Mouse (Mus musculus): Measurements from ENCODE around the gene 4931406P16Rik.
"Not testable (repeated sequence)": the region's sequence is repeated elsewhere in the genome, so short reads cannot be mapped to it uniquely, and the experiment has no call there.

4931406P16Rik gene

GRCm38 (mm10) chr7:34208027-34208745 is 105.2 kb downstream of the 4931406P16Rik start:
- DNase-seq (ENCODE audit: low spot score): no peak

GRCm38 (mm10) chr7:34206331-34206730 is 107.0 kb downstream of the 4931406P16Rik start:
- DNase-seq (ENCODE audit: low spot score): no peak

GRCm38 (mm10) chr7:34202147-34202546 is 111.2 kb downstream of the 4931406P16Rik start:
- not testable (repeated sequence) for DNase-seq (ENCODE audit: low spot score)

DNA sequence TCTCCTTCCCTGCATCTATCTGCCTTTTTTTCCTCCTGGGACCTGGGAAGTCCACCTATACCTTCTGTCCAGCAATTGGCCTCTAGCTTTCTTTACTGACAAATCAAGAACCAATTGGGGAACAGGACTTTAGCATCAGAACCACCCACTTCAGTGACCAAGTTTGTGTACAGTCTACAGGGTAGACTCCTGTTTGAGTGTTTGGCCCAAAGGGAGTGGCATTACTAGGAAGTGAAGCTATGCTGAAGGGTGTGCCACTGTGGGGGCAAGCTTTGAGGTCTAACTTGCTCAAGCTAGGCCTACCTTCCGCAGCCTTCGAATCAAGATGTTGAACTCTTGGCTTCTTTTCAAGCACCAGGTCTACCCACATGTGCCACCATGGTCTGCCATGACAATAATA is 112.5 kb downstream of the 4931406P16Rik start:
- DNase-seq (ENCODE audit: low spot score): no peak

DNA sequence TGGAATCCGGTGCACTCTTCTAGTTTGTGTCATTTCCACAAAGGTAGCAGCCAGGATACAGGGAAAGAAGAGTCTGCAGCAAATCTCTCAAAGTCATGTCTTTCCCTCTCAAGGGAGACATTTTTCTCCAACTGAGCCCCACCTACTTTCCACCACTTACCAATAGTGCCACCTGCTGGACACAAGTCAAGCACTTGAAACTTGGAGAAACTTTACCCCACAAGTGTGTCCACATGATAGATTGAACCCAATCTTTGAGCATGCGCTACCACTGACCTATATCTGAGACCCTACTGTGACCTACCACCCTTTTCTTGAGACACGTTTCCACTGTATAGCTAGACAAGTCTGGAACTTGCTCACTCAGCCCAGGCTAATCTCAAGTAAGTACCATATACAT is 115.0 kb downstream of the 4931406P16Rik start:
- peak; percentile 73 for DNase-seq (ENCODE audit: low spot score)

GRCm38 (mm10) chr7:34196132-34197128 is 116.9 kb downstream of the 4931406P16Rik start, which contains the start of gene Pdcd2l:
Gene Pdcd2l, minus strand, starts transcription at chr7:34196661.
- DNase-seq (ENCODE audit: low spot score): peak; percentile 87

DNA sequence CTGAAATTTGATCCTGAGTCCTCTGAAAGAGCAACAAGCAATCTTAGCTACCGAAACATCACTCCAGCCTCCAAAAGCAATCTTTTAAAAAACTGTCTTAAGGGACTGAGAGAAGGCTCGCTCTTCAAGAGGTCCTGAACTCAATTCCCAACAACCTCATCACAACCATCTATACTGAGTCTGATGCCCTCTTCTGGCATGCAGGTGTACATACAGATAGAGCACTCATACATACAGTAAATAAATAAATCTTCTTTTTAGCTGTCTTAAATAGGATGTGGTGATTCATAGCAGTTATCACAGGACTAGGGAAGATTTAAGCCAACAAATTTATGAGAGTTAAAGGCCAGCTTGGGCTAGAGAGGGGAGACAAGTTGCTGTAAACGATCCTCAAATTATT is 117.7 kb downstream of the 4931406P16Rik start:
- DNase-seq (ENCODE audit: low spot score): peak; percentile 26

- no peak for DNase-seq (ENCODE audit: low spot score)
These were observed 120.5 kb downstream of the 4931406P16Rik start for GRCm38 (mm10) chr7:34192825-34193224.

- no peak for DNase-seq (ENCODE audit: low spot score)
These were observed 123.9 kb downstream of the 4931406P16Rik start for GRCm38 (mm10) chr7:34189376-34189989.

All from c-Kit-positive CD71-positive TER-119-positive erythroid progenitor cells, embryonic 14.5 days (primary cell).